Mouse (Mus musculus) ovary, postnatal 14 days (tissue): ENCODE results near the gene Kifap3.
A peak's percentile ranks its signal among the peaks of the same experiment; 100 is the strongest.
"Not testable (repeated sequence)": the region's sequence is repeated elsewhere in the genome, so short reads cannot be mapped to it uniquely, and the experiment has no call there.

Experiments used
- DNase-seq: peaks from one replicate; pipeline ENCODE4 v3.0.0; 2022; ENCODE audit warnings: low spot score

Kifap3 gene

DNA sequence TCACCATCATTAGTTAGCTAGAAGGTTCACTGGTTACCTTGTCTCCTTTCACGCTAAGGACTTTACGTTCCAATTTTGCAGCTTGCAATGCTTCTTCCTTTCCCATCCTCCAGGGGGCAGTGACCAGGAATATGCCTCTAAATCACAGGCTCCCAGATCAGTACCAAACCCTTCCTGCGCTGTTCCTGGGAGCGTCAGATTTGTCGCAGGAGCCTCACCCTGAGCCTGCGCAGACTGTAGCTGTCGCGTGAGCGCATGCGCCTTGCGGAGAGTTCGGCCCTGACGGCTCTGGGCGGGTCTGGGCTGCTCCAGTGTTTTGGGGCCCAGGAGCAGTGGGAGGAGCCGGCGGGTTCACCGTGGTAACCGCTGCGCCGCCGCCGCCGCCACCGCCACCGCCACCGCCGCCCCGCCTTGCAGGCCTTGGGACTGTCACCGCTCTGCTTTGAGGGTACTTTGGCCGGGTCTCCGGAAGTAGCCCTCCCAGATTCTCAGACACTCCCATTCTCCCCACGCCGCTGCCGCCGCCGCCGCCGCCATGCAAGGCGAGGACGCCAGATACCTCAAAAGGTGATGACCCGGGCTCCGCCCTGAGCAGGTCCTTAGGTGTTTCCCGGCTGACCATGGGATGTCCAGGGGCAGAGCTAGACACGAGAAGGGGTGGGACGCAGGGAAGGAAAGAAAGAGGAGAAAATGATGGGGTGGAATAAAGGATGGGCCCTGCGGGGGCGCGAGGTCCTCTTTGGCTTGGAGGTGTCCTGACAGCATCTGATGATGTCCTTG is at the start of gene Kifap3:
TSS of gene Kifap3 (plus strand) at position 248 of the 780 bp plus-strand sequence.
- peak; percentile 91 for DNase-seq

- DNase-seq, result not testable (repeated sequence)
Observed at GRCm38 (mm10) chr1:163731166-163731565, 48.2 kb upstream of the Kifap3 start.

DNA sequence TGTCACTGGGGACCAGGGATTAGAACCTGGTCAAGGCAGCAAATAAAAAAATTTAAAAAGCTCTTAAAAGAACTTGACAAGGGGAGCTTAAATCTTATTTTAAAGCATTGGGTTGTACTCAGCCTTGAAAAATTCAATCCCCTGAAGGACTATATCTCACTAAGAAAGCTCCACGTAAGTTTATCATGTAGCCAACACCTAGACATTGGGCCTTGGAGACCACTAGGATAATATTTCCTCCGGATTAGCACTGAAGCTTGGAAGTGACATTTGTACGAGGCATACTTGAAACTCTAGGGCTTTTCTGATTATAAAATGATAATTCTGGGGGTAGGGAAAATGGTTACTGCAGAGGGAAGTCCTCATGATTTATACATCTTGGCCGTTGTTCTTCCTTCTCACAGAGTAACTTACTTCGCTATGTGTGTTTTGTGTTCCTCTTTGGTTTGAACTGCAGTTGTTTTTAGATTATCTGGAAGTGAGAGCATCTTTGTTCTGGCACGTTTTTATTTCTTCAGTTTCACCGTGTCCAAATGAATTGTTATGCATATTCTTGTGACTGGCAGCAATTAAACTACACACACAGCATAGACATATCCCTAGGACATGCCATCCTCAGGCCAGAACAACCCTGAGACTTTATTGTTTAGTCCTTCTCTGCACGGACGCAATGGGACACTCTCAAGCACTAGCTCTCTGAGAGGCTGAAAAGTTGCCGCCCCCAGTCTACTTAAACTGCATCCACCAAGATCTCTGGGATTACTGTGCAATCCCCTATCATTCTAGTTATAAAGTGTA is 42.7 kb upstream of the Kifap3 start:
- DNase-seq, result no peak

DNA sequence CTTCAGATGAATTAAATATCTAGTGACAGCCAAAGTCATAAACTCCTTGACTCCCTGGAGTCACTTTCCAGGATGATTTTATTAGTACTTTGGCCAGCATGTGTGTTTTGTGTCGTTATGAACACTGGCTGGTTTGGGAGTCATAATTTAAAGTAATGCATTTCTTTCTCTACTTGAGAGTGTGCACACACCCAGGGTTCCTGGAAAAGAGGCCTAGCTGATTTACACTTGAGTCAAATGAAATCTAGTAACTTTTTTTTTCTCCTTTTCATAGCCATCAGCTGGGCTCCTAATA is 42.2 kb upstream of the Kifap3 start:
- DNase-seq, result no peak

- no peak for DNase-seq
Observed at GRCm38 (mm10) chr1:163751360-163751992, 27.9 kb upstream of the Kifap3 start.

DNA sequence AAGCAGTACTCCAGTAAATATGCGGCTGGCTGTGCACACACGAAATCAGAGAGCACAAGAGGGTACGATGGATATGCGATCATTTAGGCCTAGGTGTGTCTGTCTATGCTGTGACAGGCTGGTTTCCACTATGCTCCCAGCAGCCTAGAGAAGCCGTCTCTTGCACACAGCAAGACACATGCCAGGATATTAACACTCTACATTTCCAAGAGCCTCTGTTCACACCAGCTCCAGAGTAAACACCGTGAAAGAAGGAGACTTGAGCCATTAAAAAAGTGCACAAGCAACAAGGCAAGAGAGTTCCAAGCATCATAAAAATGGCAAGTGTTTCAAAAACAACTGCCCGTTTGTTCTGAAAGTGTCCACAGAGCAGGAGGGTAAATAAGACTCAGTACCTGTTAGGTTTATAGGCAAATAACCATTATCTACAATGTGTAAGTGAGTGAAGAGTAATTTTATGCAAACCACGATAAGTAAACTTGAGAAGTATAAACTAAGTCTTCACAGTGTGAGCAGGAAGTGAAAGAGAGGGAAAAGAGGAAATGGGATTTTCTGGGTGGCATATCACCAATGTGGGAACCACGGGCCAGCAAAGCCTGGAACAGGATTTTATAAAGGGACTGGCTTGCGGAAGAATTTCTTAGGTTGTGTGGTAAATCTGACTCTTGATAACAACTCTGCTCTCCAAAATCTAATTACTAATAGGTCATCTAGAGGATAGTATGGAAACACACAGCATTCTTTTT is 21.7 kb upstream of the Kifap3 start:
- DNase-seq, result no peak

- DNase-seq, result not testable (repeated sequence)
Observed at GRCm38 (mm10) chr1:163783577-163783976, 4.2 kb downstream of the Kifap3 start.

DNA sequence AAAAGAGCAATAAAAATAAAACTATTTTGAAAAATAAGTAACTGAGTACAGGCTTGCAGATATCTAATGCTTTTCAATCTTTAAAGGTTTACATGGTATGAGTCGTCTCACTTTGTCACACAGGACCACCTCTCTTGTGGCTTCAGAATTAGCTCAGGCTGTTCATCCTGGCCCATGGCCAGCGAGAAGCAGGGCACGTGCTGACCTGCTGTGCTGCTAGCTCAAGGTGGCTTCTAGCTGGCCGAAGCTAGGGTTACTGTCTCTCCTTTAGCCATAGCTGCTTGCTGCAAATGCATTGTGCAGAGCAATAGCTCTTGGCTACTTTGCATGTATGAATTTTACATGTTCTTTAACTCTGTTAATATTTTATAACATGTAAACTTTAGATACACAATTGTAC is 42.0 kb downstream of the Kifap3 start:
- no peak for DNase-seq

- DNase-seq, result no peak
Observed at GRCm38 (mm10) chr1:163829482-163829881, 50.1 kb downstream of the Kifap3 start.

- DNase-seq, result no peak
Observed at GRCm38 (mm10) chr1:163834066-163834465, 54.7 kb downstream of the Kifap3 start.

DNA sequence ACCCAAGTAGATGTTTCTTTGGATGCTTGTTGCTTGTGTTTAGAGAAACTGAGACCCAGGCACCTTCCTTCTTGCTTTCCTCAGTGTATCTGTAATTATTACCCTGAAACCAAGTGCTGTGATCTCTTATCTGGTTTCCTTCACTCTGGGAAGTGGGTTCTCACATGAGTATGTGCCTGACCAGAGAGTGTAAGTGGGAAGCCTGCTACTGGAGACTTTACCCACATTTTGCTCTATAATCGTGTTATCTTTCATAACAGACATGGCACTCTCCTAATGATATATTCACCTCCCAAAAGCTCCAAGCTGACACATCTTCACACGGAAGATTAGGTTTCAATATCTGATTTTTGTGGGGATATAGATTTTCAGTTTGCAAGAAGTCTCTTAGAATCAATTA is 55.7 kb downstream of the Kifap3 start:
- DNase-seq, result no peak

- DNase-seq, result not testable (repeated sequence)
Observed at GRCm38 (mm10) chr1:163838482-163838881, 59.1 kb downstream of the Kifap3 start.

- no peak for DNase-seq
Observed at GRCm38 (mm10) chr1:163840555-163840954, 61.2 kb downstream of the Kifap3 start.

GRCm38 (mm10) chr1:163842238-163842637 is 62.9 kb downstream of the Kifap3 start:
- no peak for DNase-seq

DNA sequence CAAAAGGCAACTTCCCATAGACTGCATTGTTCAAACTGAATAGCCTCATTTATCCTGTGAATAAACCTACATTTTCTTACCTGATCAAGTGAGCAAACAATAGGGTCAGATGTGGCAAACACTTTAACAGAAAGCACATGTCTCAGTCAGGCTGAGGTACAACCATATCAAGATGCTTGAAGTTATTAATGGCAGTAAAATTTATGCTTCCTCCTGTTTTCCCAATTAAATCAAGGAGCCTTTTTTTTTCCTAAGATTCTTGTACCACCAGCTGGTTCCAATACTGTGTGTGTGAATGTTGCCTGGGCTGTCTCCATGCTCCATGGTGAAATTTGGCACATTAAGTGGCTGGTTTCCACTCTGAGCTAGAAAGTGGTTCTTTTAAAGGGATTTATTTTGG is 64.5 kb downstream of the Kifap3 start:
- no peak for DNase-seq

DNA sequence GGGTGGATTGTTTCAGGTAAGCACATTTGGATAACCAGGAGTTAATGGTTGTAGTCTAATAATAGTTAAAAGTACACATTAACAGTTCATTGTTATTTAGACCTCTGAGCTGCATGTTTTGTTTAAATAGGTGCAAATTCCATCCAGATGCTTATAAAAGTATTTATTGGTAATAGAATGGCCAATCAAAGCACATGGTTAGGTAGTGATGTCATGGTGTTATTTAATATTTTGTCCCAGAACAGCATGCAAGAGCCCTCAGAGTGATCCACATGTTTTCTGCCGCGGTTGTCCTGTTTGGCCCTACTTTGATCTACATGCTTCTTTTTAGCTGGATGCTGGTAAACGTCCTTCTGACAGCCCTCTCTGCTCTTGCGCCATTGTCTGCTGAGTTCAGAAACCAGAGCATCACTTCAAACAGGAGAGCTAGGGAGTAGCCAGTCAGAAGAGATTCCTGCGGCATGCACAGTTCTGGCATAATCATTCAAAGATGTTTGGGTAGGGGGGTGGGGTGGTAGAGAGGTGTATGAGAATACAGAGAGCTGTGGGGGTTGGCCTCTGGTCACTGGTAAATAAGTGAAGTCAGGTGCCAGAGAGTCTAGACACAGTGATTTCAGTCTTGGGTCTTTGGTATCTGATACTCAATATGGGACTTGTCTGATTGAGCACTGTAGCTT is 73.6 kb downstream of the Kifap3 start:
- DNase-seq, result no peak

GRCm38 (mm10) chr1:163858420-163858819 is 79.0 kb downstream of the Kifap3 start:
- DNase-seq, result no peak

- no peak for DNase-seq
Observed at GRCm38 (mm10) chr1:163861538-163861937, 82.2 kb downstream of the Kifap3 start.

DNA sequence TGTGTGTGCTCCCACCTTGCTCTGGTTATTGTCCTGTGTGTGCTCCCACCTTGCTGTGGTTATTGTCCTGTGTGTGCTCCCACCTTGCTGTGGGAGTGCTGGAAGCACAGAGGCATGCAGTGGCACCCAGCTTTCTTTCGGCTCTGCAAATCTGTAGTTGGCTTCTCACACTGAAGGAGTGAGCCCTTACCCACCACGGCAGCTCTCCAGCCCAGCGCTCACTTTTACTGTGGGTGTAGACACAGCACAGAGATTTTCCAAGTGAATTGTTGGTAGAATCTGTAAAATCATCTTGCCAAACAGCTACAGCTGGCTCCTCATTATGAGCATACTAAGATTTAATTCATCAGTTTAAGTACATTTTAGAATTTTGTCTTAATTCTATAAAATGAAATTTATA is 93.8 kb downstream of the Kifap3 start:
- DNase-seq, result no peak

DNA sequence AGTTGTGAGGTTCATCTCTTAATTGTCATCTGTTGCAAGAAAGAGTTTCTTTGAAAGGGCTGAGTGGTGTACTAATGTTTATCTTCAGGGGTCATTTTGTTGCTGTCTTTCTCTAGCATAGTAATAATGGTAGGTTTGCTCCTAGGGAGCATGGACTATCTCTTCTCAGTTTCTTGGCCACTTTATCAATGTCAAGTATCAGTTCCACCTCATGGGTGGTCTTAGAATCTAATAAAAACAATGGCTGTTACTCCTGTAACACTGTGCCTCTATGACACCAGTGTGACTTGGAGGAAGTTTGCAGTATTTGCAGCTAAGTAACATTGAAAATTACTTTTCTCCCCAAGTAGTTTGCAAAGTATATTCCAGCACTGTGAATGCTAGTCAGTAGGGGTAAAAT is 110.2 kb downstream of the Kifap3 start:
- no peak for DNase-seq

- no peak for DNase-seq
Observed at GRCm38 (mm10) chr1:163893294-163893693, 113.9 kb downstream of the Kifap3 start.
